Mouse (Mus musculus) lung, adult 18-20 months (tissue): ENCODE measurements around the gene Rtn3.
A peak's percentile ranks its signal among the peaks of the same experiment; 100 is the strongest.
"Not testable (repeated sequence)": the region's sequence is repeated elsewhere in the genome, so short reads cannot be mapped to it uniquely, and the experiment has no call there.

ENCODE experiments used
- DNase-seq, 2 experiments: peaks; one replicate each; pipeline ENCODE4 v3.0.0; 2022; ENCODE audit warnings: mixed read lengths in 2 of 2

The Rtn3 gene

GRCm38 (mm10) chr19:7421602-7422591, 61.2 kb downstream of the Rtn3 start:
- DNase-seq, result peak in 1 of 2 experiments; percentile 46

- no peak for DNase-seq
Observed at GRCm38 (mm10) chr19:7420841-7421601, 62.1 kb downstream of the Rtn3 start.

- no peak for DNase-seq
Observed at GRCm38 (mm10) chr19:7420108-7420507, 63.0 kb downstream of the Rtn3 start.

GRCm38 (mm10) chr19:7419134-7419533, 63.9 kb downstream of the Rtn3 start:
- DNase-seq, result no peak

GRCm38 (mm10) chr19:7417911-7418849, 64.9 kb downstream of the Rtn3 start:
- peak; percentile 73 for DNase-seq

GRCm38 (mm10) chr19:7416834-7417735, 66.0 kb downstream of the Rtn3 start, which contains the start of gene 2700081O15Rik:
2700081O15Rik (plus strand) TSS chr19:7417625.
- DNase-seq, result peak; percentile 76 to 79

- no peak for DNase-seq
Observed at GRCm38 (mm10) chr19:7415916-7416833, 66.9 kb downstream of the Rtn3 start.

GRCm38 (mm10) chr19:7412361-7412760, 70.7 kb downstream of the Rtn3 start:
- DNase-seq, result no peak

GRCm38 (mm10) chr19:7404623-7405229, 78.4 kb downstream of the Rtn3 start:
- no peak for DNase-seq

- peak in 1 of 2 experiments; percentile 40 for DNase-seq
Observed at GRCm38 (mm10) chr19:7400635-7401034, 82.4 kb downstream of the Rtn3 start.

GRCm38 (mm10) chr19:7398898-7399297, 84.2 kb downstream of the Rtn3 start:
- not testable (repeated sequence) for DNase-seq

GRCm38 (mm10) chr19:7396867-7397826, 85.9 kb downstream of the Rtn3 start:
- not testable (repeated sequence) for DNase-seq

- no peak for DNase-seq
Observed at GRCm38 (mm10) chr19:7388488-7388887, 94.6 kb downstream of the Rtn3 start.

GRCm38 (mm10) chr19:7386042-7386441, 97.0 kb downstream of the Rtn3 start:
- no peak for DNase-seq

GRCm38 (mm10) chr19:7382903-7383865, 99.9 kb downstream of the Rtn3 start, which contains the start of gene Spindoc:
Spindoc (minus strand) TSS chr19:7382994.
- DNase-seq, result peak; percentile 98

- DNase-seq, result peak; percentile 58 to 69
Observed at GRCm38 (mm10) chr19:7382248-7382902, 100.7 kb downstream of the Rtn3 start.

- DNase-seq, result no peak
Observed at GRCm38 (mm10) chr19:7381906-7382247, 101.2 kb downstream of the Rtn3 start.
